Mouse (Mus musculus): ENCODE measurements around the gene 6430571L13Rik. TPM values are rescaled to one million over a fixed set of nuclear protein-coding genes. Genes with fewer than 3 reads are reported as not detected.

6430571L13Rik gene
- polyA plus RNA-seq, 1 experiment = 0.29 TPM

DNA sequence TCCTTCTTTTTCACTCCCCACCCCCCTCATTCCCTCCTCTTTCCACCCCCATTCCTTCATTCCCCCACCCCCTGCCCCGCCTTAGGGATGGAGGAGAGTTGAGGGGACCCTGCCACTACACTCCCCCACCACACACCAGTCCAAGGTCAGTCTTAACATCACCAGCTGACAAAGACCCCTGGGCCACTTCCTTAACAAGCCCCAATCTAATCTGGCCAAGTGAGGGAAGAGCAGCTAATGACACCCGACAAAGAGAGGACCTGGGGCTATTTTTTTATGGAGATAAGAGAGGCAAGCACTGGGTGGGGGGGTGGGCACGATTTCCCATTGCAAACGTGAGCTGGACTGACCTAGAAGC, 29.7 kb downstream of the 6430571L13Rik start:
- H3K27ac ChIP-seq (ENCODE audit: insufficient read depth, low read length) = no peak overlapping the region
- WGBS = 28% methylated on average over 4 of the region's 4 CpGs
- peaks cover 4% of the 10 kb centered on the region; the same call in 1 of the 2 replicates for H3K4me1 ChIP-seq (ENCODE audit: control insufficient read depth, insufficient read depth, insufficient read length)
- H3K27me3 ChIP-seq (ENCODE audit: control insufficient read depth, insufficient read depth, low read length) = no peaks in the 10 kb centered on the region
- no peak for DNase-seq (ENCODE audit: low read depth in 1 of 2, low spot score in 2 of 2)
- H3K4me3 ChIP-seq (ENCODE audit: extremely low read depth, insufficient read depth, insufficient read length) = no peak overlapping the region
- no peak for TF ChIP-seq CTCF (IDR thresholded peaks at IDR 0.05; ENCODE audit: extremely low read depth, insufficient read depth, insufficient read length, insufficient replicate concordance)
- TF ChIP-seq POLR2A (IDR thresholded peaks at IDR 0.05; ENCODE audit: low read depth, low read length) = no peak
- no peaks in the 10 kb centered on the region for H3K36me3 ChIP-seq (ENCODE audit: control insufficient read depth, insufficient read depth, low read length)

DNA sequence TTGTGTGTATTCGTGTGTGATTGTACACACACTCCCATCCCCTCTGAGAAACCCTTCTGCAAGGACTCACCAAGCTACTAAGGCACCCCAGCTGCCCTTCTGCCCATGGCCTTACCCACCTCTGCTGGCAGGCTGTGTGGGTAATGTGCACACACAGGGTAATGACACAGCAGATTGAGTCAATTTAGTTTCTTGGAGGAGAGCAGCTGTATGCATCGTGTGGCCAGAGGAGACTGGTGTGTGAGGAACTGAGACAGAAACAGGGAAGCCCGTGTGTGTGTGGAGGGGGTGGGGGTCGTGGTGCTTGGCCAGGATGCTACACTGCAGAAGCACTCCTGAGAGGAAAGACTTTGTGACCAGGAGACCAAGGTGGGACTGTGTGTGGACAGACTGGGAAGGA, 32.0 kb downstream of the 6430571L13Rik start:
- no peak for DNase-seq (ENCODE audit: low read depth in 1 of 2, low spot score in 2 of 2)
- Histone ChIP-seq H3K27me3 (ENCODE audit: control insufficient read depth, insufficient read depth, low read length) (peaks cover 3% of the 10 kb centered on the region), H3K27ac (ENCODE audit: insufficient read depth, low read length) (no peak overlapping the region), H3K4me1 (ENCODE audit: control insufficient read depth, insufficient read depth, insufficient read length) (peaks cover 4% of the 10 kb centered on the region; the same call in 1 of the 2 replicates), H3K4me3 (ENCODE audit: extremely low read depth, insufficient read depth, insufficient read length) (no peak overlapping the region), H3K36me3 (ENCODE audit: control insufficient read depth, insufficient read depth, low read length) (no peaks in the 10 kb centered on the region)
- TF ChIP-seq POLR2A (IDR thresholded peaks at IDR 0.05; ENCODE audit: low read depth, low read length) = no peak
- TF ChIP-seq CTCF (IDR thresholded peaks at IDR 0.05; ENCODE audit: extremely low read depth, insufficient read depth, insufficient read length, insufficient replicate concordance) = no peak
- 12% methylated on average over 4 of the region's 4 CpGs for WGBS

DNA sequence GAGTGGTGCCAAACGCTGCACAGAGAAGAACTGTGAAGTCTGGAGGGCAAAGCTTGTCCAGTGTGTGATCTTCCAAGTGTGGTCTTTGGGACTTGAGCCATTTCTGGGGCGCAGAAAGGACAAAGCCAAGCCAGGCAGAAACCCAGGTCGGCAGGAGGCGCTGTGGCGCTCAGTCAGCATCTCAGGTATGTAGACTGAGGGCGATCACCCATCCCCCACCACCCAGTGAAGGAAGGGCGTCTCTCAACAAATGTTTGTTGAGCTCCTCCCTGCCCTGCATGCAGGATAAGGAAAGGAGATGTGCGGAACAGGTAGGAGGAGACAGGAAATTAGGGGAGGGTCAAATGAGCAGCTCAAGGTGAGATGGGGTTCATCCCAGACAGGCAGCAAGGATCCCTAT, 34.2 kb downstream of the 6430571L13Rik start:
- Histone ChIP-seq H3K27ac (ENCODE audit: insufficient read depth, low read length) (no peak overlapping the region), H3K4me1 (ENCODE audit: control insufficient read depth, insufficient read depth, insufficient read length) (peaks cover 4% of the 10 kb centered on the region; the same call in 1 of the 2 replicates), H3K27me3 (ENCODE audit: control insufficient read depth, insufficient read depth, low read length) (peaks cover 8% of the 10 kb centered on the region), H3K36me3 (ENCODE audit: control insufficient read depth, insufficient read depth, low read length) (no peaks in the 10 kb centered on the region), H3K4me3 (ENCODE audit: extremely low read depth, insufficient read depth, insufficient read length) (no peak overlapping the region)
- WGBS = 19% methylated on average over 8 of the region's 8 CpGs
- TF ChIP-seq CTCF (IDR thresholded peaks at IDR 0.05; ENCODE audit: extremely low read depth, insufficient read depth, insufficient read length, insufficient replicate concordance) = no peak
- no peak for TF ChIP-seq POLR2A (IDR thresholded peaks at IDR 0.05; ENCODE audit: low read depth, low read length)
- DNase-seq (ENCODE audit: low read depth in 1 of 2, low spot score in 2 of 2) = no peak

DNA sequence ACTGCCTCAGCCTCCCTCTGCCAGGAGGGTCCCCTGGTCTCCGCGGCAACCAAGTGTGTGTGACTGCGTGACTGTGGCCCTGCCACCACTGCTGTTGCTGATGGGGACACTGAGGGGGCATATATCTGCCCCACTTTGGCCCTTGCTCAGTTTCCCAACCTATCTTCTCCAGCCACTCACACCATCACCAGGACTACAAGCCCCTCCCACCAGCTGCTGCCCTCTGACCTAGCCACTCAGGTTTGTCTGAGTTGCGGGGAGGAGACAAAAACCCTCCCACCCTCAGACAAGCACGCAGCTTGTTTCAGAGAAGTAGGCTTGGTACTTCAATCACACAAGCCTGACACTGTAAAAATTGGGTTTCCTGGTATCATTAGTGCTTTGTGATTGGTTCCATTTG, 35.0 kb downstream of the 6430571L13Rik start:
- Histone ChIP-seq H3K4me3 (ENCODE audit: extremely low read depth, insufficient read depth, insufficient read length) (no peak overlapping the region), H3K36me3 (ENCODE audit: control insufficient read depth, insufficient read depth, low read length) (no peaks in the 10 kb centered on the region), H3K4me1 (ENCODE audit: control insufficient read depth, insufficient read depth, insufficient read length) (peaks cover 4% of the 10 kb centered on the region; the same call in 1 of the 2 replicates), H3K27ac (ENCODE audit: insufficient read depth, low read length) (no peak overlapping the region), H3K27me3 (ENCODE audit: control insufficient read depth, insufficient read depth, low read length) (peaks cover 8% of the 10 kb centered on the region)
- no peak for DNase-seq (ENCODE audit: low read depth in 1 of 2, low spot score in 2 of 2)
- 53% methylated on average over 5 of the region's 5 CpGs for WGBS
- TF ChIP-seq CTCF (IDR thresholded peaks at IDR 0.05; ENCODE audit: extremely low read depth, insufficient read depth, insufficient read length, insufficient replicate concordance) = no peak
- no peak for TF ChIP-seq POLR2A (IDR thresholded peaks at IDR 0.05; ENCODE audit: low read depth, low read length)

DNA sequence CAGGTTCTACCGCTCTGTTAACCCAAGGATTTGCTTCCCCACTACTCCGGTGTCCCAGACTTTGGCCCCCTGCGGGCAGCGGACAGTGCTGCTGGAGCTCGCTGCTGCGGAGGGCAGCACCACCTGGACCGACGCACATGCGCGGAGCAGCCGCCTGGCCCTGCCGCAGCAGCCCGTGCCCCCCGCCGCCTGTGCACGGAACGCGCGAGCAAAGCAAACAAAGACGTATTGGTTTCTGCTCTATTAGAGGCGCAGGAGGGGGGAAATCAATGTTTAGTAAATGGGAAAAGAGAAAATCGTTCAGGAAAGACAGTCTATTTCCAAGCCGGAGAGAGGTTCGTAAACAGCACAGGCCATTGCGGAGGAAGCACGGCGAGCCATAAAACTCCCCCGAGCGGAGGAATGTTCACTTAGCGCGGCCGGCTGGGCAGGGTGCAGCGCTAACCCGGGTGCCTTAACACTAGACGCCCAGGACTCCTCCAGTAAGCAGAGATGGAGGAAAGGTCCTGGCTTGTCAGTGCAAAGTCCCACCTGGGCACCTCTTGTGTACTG, 37.6 kb downstream of the 6430571L13Rik start:
- no peak for TF ChIP-seq POLR2A (IDR thresholded peaks at IDR 0.05; ENCODE audit: low read depth, low read length)
- no peak for TF ChIP-seq CTCF (IDR thresholded peaks at IDR 0.05; ENCODE audit: extremely low read depth, insufficient read depth, insufficient read length, insufficient replicate concordance)
- Histone ChIP-seq H3K27me3 (ENCODE audit: control insufficient read depth, insufficient read depth, low read length) (peaks cover 8% of the 10 kb centered on the region), H3K4me1 (ENCODE audit: control insufficient read depth, insufficient read depth, insufficient read length) (peaks cover 4% of the 10 kb centered on the region; the same call in 1 of the 2 replicates), H3K36me3 (ENCODE audit: control insufficient read depth, insufficient read depth, low read length) (no peaks in the 10 kb centered on the region), H3K4me3 (ENCODE audit: extremely low read depth, insufficient read depth, insufficient read length) (no peak overlapping the region), H3K27ac (ENCODE audit: insufficient read depth, low read length) (no peak overlapping the region)
- DNase-seq (ENCODE audit: low read depth in 1 of 2, low spot score in 2 of 2) = no peak
- WGBS = 2% methylated on average over 35 of the region's 35 CpGs

DNA sequence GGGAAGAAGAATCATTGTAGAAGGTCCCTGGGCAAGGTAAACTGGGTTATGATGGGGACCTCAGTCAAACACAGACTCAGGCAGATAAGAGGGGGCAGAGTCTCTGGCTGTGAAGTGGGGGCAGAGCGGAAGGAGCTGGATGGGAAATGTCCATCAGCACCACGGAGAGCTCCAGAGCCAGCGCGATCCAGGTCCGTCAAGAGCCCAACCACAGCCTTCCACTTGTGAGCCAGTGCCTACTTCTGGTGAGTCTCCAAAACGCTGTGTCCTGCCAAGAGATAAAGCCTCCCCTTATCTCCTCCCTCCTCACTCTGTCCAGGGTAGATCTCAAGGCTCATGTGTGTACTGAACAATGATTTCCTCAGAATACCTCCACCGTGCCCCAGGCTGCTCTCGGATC, 41.3 kb downstream of the 6430571L13Rik start:
- H3K27me3 ChIP-seq (ENCODE audit: control insufficient read depth, insufficient read depth, low read length) = peaks cover 6% of the 10 kb centered on the region
- H3K36me3 ChIP-seq (ENCODE audit: control insufficient read depth, insufficient read depth, low read length) = no peaks in the 10 kb centered on the region
- WGBS = 16% methylated on average over 8 of the region's 8 CpGs
- no peak for DNase-seq (ENCODE audit: low read depth in 1 of 2, low spot score in 2 of 2)
- H3K4me3 ChIP-seq (ENCODE audit: extremely low read depth, insufficient read depth, insufficient read length) = no peak overlapping the region
- TF ChIP-seq CTCF (IDR thresholded peaks at IDR 0.05; ENCODE audit: extremely low read depth, insufficient read depth, insufficient read length, insufficient replicate concordance) (no peak), POLR2A (IDR thresholded peaks at IDR 0.05; ENCODE audit: low read depth, low read length) (no peak)
- H3K4me1 ChIP-seq (ENCODE audit: control insufficient read depth, insufficient read depth, insufficient read length) = no peaks in the 10 kb centered on the region
- no peak overlapping the region for H3K27ac ChIP-seq (ENCODE audit: insufficient read depth, low read length)

DNA sequence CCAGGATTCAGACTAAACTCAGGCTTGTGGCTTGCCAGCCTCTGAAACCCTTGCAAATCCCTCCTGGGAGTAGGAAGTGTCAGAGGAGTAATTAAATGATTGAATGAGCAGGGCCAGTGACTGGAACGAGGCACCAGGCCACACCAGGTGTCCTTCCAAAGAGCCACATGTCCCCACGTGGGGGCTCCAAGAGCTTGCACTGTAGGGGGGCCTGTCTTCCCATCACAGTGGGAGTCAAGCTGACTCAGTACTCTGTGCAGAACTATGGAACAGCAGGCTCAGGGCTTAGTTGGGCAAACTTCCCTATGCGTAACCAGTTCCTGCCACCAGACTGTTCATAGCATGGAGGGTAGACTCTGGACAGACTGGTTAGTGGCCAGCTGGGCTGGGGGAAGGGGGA, 44.0 kb downstream of the 6430571L13Rik start:
- H3K4me1 ChIP-seq (ENCODE audit: control insufficient read depth, insufficient read depth, insufficient read length) = no peaks in the 10 kb centered on the region
- 33% methylated on average over 3 of the region's 3 CpGs for WGBS
- no peak for DNase-seq (ENCODE audit: low read depth in 1 of 2, low spot score in 2 of 2)
- no peaks in the 10 kb centered on the region for H3K36me3 ChIP-seq (ENCODE audit: control insufficient read depth, insufficient read depth, low read length)
- TF ChIP-seq CTCF (IDR thresholded peaks at IDR 0.05; ENCODE audit: extremely low read depth, insufficient read depth, insufficient read length, insufficient replicate concordance) (no peak), POLR2A (IDR thresholded peaks at IDR 0.05; ENCODE audit: low read depth, low read length) (no peak)
- no peaks in the 10 kb centered on the region for H3K27me3 ChIP-seq (ENCODE audit: control insufficient read depth, insufficient read depth, low read length)
- no peak overlapping the region for H3K4me3 ChIP-seq (ENCODE audit: extremely low read depth, insufficient read depth, insufficient read length)
- no peak overlapping the region for H3K27ac ChIP-seq (ENCODE audit: insufficient read depth, low read length)
